ENCODE assay signal across 25 mouse cellular contexts in genomic region chr6:115973139-115973875, GRCm38 (mm10). TPM values are rescaled to one million over a fixed set of nuclear protein-coding genes. Genes with fewer than 3 reads are reported as not detected.
A peak's percentile ranks its signal among the peaks of the same experiment; 100 is the strongest.
DNase-seq lines count a peak whose midpoint lies in the region; ATAC-seq and TF ChIP-seq lines count a peak whose summit lies in the region.
"Had no signal": no experiment of that assay in that cellular context is flagged by ENCODE, and none has a peak within 500 bp of the region (broad histone marks: within the 10 kb centered on the region; RNA-seq: fewer than 3 reads in every experiment).

No protein-coding gene starts in this region.

- DNase-seq in embryonic facial prominence, embryonic 10.5 days (ENCODE audit: low spot score), result no peak
- peak; percentile 7 to 12 for DNase-seq in heart, postnatal 36 days
- no peak for DNase-seq in heart, postnatal 25 days (ENCODE audit: low spot score)
- no peak for DNase-seq in thymus, adult 2 months
- DNase-seq in thymus, adult 18-20 months, result no peak
- DNase-seq in urinary bladder, postnatal 10 days (ENCODE audit: low spot score), result no peak
- DNase-seq: adrenal gland, postnatal 36 days; gastrocnemius, postnatal 14 days; kidney, postnatal 4 days had no signal

- TF ChIP-seq CTCF in thymus, adult 2 months (IDR thresholded peaks at IDR 0.05; ENCODE audit: borderline replicate concordance, control insufficient read depth, extremely low read depth, insufficient read depth, low read length, poor library complexity), result no peak

- H3K27me3 ChIP-seq in embryonic facial prominence, embryonic 13.5 days, result no peaks in the 10 kb centered on the region; the same call in 1 of the 2 replicates
- H3K27me3 ChIP-seq in embryonic facial prominence, embryonic 10.5 days (replicated peaks; ENCODE audit: low read depth, poor library complexity, severe bottlenecking), result no peaks in the 10 kb centered on the region
- no peaks in the 10 kb centered on the region for H3K27me3 ChIP-seq in thymus, adult 2 months (ENCODE audit: control insufficient read depth, insufficient read depth, low read length)
- H3K27me3 ChIP-seq: embryonic facial prominence, embryonic 12.5 days; intestine, embryonic 15.5 days; liver, embryonic 15.5 days; midbrain, embryonic 13.5 days had no signal

- peaks cover 39% of the 10 kb centered on the region for H3K36me3 ChIP-seq in embryonic facial prominence, embryonic 13.5 days
- H3K36me3 ChIP-seq in embryonic facial prominence, embryonic 10.5 days (replicated peaks), result 0 out of 2 replicates have a peak, but pooled peaks cover 4% of the 10 kb centered on the region
- peaks cover 36% of the 10 kb centered on the region for H3K36me3 ChIP-seq in thymus, adult 2 months (ENCODE audit: control insufficient read depth, insufficient read depth, low read length)
- H3K36me3 ChIP-seq: embryonic facial prominence, embryonic 12.5 days; liver, embryonic 15.5 days; midbrain, embryonic 13.5 days had no signal

- no peak overlapping the region for H3K9ac ChIP-seq in embryonic facial prominence, embryonic 13.5 days
- H3K9ac ChIP-seq: embryonic facial prominence, embryonic 12.5 days; intestine, embryonic 15.5 days; liver, embryonic 15.5 days; midbrain, embryonic 13.5 days had no signal

- H3K4me3 ChIP-seq in embryonic facial prominence, embryonic 13.5 days, result no peak overlapping the region
- no peak overlapping the region for H3K4me3 ChIP-seq in embryonic facial prominence, embryonic 10.5 days
- H3K4me3 ChIP-seq in thymus, adult 2 months (ENCODE audit: control insufficient read depth, insufficient read depth, low read length), result no peak overlapping the region
- H3K4me3 ChIP-seq: embryonic facial prominence, embryonic 12.5 days; intestine, embryonic 15.5 days; liver, embryonic 15.5 days; midbrain, embryonic 13.5 days had no signal

- peaks cover 63% of the 10 kb centered on the region for H3K4me1 ChIP-seq in embryonic facial prominence, embryonic 13.5 days
- peaks cover 61% of the 10 kb centered on the region for H3K4me1 ChIP-seq in embryonic facial prominence, embryonic 10.5 days
- peaks cover 53% of the 10 kb centered on the region for H3K4me1 ChIP-seq in thymus, adult 2 months (replicated peaks; ENCODE audit: control insufficient read depth, insufficient read depth, low read length)

- TF ChIP-seq POLR2A in thymus, adult 2 months (IDR thresholded peaks at IDR 0.05; ENCODE audit: control insufficient read depth, extremely low read depth, insufficient read depth, low read length, poor library complexity), result no peak

- ATAC-seq in embryonic facial prominence, embryonic 13.5 days (ENCODE audit: insufficient number of reproducible peaks, insufficient read depth, low FRiP score, low TSS enrichment, low read depth), result no peak
- peak; percentile 42 for ATAC-seq in megakaryocyte progenitor cell, adult 5-6 weeks (replicated peaks; ENCODE audit: poor library complexity)
- ATAC-seq: forebrain, embryonic 14.5 days; intestine, embryonic 15.5 days; midbrain, embryonic 13.5 days had no signal

- H3K9me3 ChIP-seq in embryonic facial prominence, embryonic 13.5 days, result no peaks in the 10 kb centered on the region
- no peaks in the 10 kb centered on the region for H3K9me3 ChIP-seq in embryonic facial prominence, embryonic 10.5 days
- H3K9me3 ChIP-seq: embryonic facial prominence, embryonic 12.5 days; intestine, embryonic 15.5 days; liver, embryonic 15.5 days; midbrain, embryonic 13.5 days had no signal

- H3K4me2 ChIP-seq in embryonic facial prominence, embryonic 13.5 days, result no peak overlapping the region
- H3K4me2 ChIP-seq: embryonic facial prominence, embryonic 12.5 days; intestine, embryonic 15.5 days; liver, embryonic 15.5 days; midbrain, embryonic 13.5 days had no signal

- peak overlapping the region; percentile 39; the same call in 1 of the 2 replicates for H3K27ac ChIP-seq in embryonic facial prominence, embryonic 13.5 days
- H3K27ac ChIP-seq in embryonic facial prominence, embryonic 10.5 days (replicated peaks), result no peak overlapping the region
- H3K27ac ChIP-seq in thymus, adult 2 months (ENCODE audit: control insufficient read depth, insufficient read depth, low read length), result peak overlapping the region; percentile 93; the same call in 1 of the 2 replicates
- H3K27ac ChIP-seq: embryonic facial prominence, embryonic 12.5 days; liver, embryonic 15.5 days had no signal

- WGBS in embryonic facial prominence, embryonic 13.5 days, result 83% methylated on average over 15 of the region's 15 CpGs
- WGBS in embryonic facial prominence, embryonic 10.5 days, result 87% methylated on average over 15 of the region's 15 CpGs
- WGBS in thymus, adult 2 months, result 84% methylated on average over 15 of the region's 15 CpGs

- intact Hi-C loops in heart, postnatal 36 days (cut with DNase I), result no loop called here
- intact Hi-C loops in heart, postnatal 25 days (cut with DNase I), result no loop called here

RNA-seq across cellular contexts. Expression of gene Plxnd1, which starts 21.5 kb away (rescaled TPM):
- 25.2 and 40.3 TPM in 2 replicates for polyA plus RNA-seq in embryonic facial prominence, embryonic 13.5 days (2015; fragmentation: Nextera tagmentation; extraction: Ambion mirVana)
- polyA plus RNA-seq in embryonic facial prominence, embryonic 10.5 days (2016; fragmentation: Nextera tagmentation; extraction: Ambion mirVana), result 26.8 and 28.1 TPM in 2 replicates
- total RNA-seq in heart, postnatal 36 days (2021), result 10 to 100 TPM; 69.9 to 74.6 TPM
- 10 to 100 TPM; 79.7 to 91.8 TPM for total RNA-seq in heart, postnatal 25 days (2021)
- 466 and 519 TPM in 2 replicates for polyA plus RNA-seq in thymus, adult 2 months (2012; rRNA removed)
- total RNA-seq in megakaryocyte progenitor cell, adult 5-6 weeks (2015), result 51.5 and 70.9 TPM in 2 replicates
- 33.9 and 43.9 TPM in 2 replicates for total RNA-seq in megakaryocyte progenitor cell, adult 5-6 weeks (2017)

RNA-seq across cellular contexts. Expression of gene H1foo, which starts 28.6 kb away (rescaled TPM):
- polyA plus RNA-seq in embryonic facial prominence, embryonic 13.5 days (2015; fragmentation: Nextera tagmentation; extraction: Ambion mirVana), result not detected in 2 replicates
- not detected in 2 replicates for polyA plus RNA-seq in embryonic facial prominence, embryonic 10.5 days (2016; fragmentation: Nextera tagmentation; extraction: Ambion mirVana)
- not detected for total RNA-seq in heart, postnatal 36 days (2021)
- total RNA-seq in heart, postnatal 25 days (2021), result not detected
- 0.71 and 0.81 TPM in 2 replicates for polyA plus RNA-seq in thymus, adult 2 months (2012; rRNA removed)
- total RNA-seq in megakaryocyte progenitor cell, adult 5-6 weeks (2015), result not detected in 2 replicates
- total RNA-seq in megakaryocyte progenitor cell, adult 5-6 weeks (2017), result not detected in 2 replicates
- total RNA-seq: adrenal gland, postnatal 36 days; gastrocnemius, postnatal 14 days; heart, postnatal 10 days; left cerebral cortex, postnatal 25 days had no signal
- polyA plus RNA-seq: embryonic facial prominence, embryonic 12.5 days; forebrain, embryonic 14.5 days; hindbrain, embryonic 16.5 days; intestine, embryonic 15.5 days; kidney, embryonic 16.5 days; limb, embryonic 14.5 days; liver, embryonic 15.5 days; lung, postnatal 0 days; midbrain, embryonic 13.5 days; neural tube, embryonic 11.5 days; small intestine, adult 2 months; stomach, embryonic 16.5 days had no signal

RNA-seq across cellular contexts. Expression of gene Rho, which starts 41.8 kb away (rescaled TPM):
- polyA plus RNA-seq in embryonic facial prominence, embryonic 13.5 days (2015; fragmentation: Nextera tagmentation; extraction: Ambion mirVana), result 0.14 and 0.43 TPM in 2 replicates
- polyA plus RNA-seq in embryonic facial prominence, embryonic 10.5 days (2016; fragmentation: Nextera tagmentation; extraction: Ambion mirVana), result 0.33 and 0.51 TPM in 2 replicates
- total RNA-seq in heart, postnatal 36 days (2021), result not detected
- total RNA-seq in heart, postnatal 25 days (2021), result under 1 TPM; 0.18 to 0.34 TPM
- 0.37 and 1.3 TPM in 2 replicates for polyA plus RNA-seq in thymus, adult 2 months (2012; rRNA removed)
- total RNA-seq in megakaryocyte progenitor cell, adult 5-6 weeks (2015), result 0.15 TPM in 1 of 2 replicates, not detected in the other
- 0.34 TPM in 1 of 2 replicates, not detected in the other for total RNA-seq in megakaryocyte progenitor cell, adult 5-6 weeks (2017)
- polyA plus RNA-seq: liver, embryonic 15.5 days; neural tube, embryonic 11.5 days had no signal

Comparison
In these comparisons a context has a peak if more than half of its experiments do, and no peak if none do; other contexts are left out.
1. DNase-seq: peak in heart, postnatal 36 days (2 of 2); none in embryonic facial prominence, embryonic 10.5 days (single experiment), heart, postnatal 25 days (single experiment), thymus, adult 2 months (single experiment), thymus, adult 18-20 months (0 of 2) and urinary bladder, postnatal 10 days (single experiment).